Mouse (Mus musculus): ENCODE results near the gene Gm21988. TPM values are rescaled to one million over a fixed set of nuclear protein-coding genes. Genes with fewer than 3 reads are reported as not detected.

The Gm21988 gene
- total and polyA plus RNA-seq, 3 experiments, result 0.98 to 2.6 (median 1.4) TPM

GRCm38 (mm10) chr11:70192157-70192556, 47.5 kb downstream of the Gm21988 start:
- Histone ChIP-seq H3K36me3 (replicated peaks in 1 of 2; ENCODE audit: control insufficient read depth in 1 of 2, insufficient read depth in 1 of 2, low read length in 1 of 2) (no peaks in the 10 kb centered on the region), H3K79me2 (replicated peaks; ENCODE audit: control insufficient read depth, extremely low read depth, insufficient read depth, poor library complexity, severe bottlenecking) (no peaks in the 10 kb centered on the region), H3K9me3 (replicated peaks; ENCODE audit: low read length) (peaks cover 2% of the 10 kb centered on the region), H3K27me3 (replicated peaks) (peaks cover 2% of the 10 kb centered on the region), H3K27ac (ENCODE audit: insufficient read depth, low read depth) (no peak overlapping the region), H3K4me2 (ENCODE audit: insufficient read depth, low read depth, poor library complexity, severe bottlenecking) (no peak overlapping the region), H3K9ac (ENCODE audit: insufficient read depth, low read depth) (no peak overlapping the region), H3K4me1 (ENCODE audit: control insufficient read depth in 1 of 2, insufficient read depth in 2 of 2) (peaks cover 4 to 8% of the 10 kb centered on the region in 2 experiments; a peak in 2 of 4 replicates), H3K4me3 (replicated peaks in 1 of 3; ENCODE audit: low read depth in 2 of 3, low read length in 2 of 3, poor library complexity in 1 of 3) (no peak overlapping the region)
- DNase-seq (ENCODE audit: extremely low read depth), result no peak
- peak; percentile 59; the same call in 1 of the 2 replicates for TF ChIP-seq IRF4 (IDR thresholded peaks at IDR 0.05; ENCODE audit: low read depth, low read length)
- no peak for TF ChIP-seq EP300 (IDR thresholded peaks at IDR 0.05; ENCODE audit: low read length)
- TF ChIP-seq ZNF384 (IDR thresholded peaks at IDR 0.05; ENCODE audit: low read depth, low read length), result peak; percentile 80
- TF ChIP-seq SMC3 (IDR thresholded peaks at IDR 0.05; ENCODE audit: low read depth, low read length), result no peak
- TF ChIP-seq JUND (conservative IDR thresholded peaks at IDR 0.05; ENCODE audit: low read depth, low read length), result peak; percentile 53; the same call in 1 of the 2 replicates
- no peak for TF ChIP-seq POLR2A (IDR thresholded peaks at IDR 0.05; ENCODE audit: low read depth, low read length)
- in situ Hi-C loops (cut with MboI; ENCODE audit: low pct_ligation_motif_present, low pct_unique_long_range_greater_than_20kb, low sequenced_read_pairs), result no loop called here
- dilution Hi-C loops (cut with MboI; ENCODE audit: extremely low pct_ligation_motif_present, extremely low pct_unique_long_range_greater_than_20kb, low sequenced_read_pairs), result no loop called here

DNA sequence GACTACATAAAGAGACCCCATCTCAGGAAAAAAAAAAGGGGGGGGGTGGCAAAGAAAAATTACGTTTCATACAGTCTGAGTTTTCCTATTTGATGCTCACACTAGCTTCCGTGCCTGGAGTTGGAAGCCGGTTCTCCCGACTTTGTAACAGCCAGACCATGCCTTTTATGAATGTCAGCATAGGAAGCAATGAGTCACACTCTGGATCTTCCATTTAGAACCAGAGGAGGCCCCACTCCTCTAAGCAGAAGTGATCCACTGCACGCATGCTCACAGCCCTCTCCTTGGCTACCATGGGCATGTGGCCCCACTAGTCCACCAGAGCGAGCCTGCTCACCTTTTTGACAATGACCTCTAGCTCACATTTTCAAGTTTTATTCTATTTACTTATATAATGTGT, 48.4 kb downstream of the Gm21988 start:
- Histone ChIP-seq H3K27me3 (replicated peaks) (peaks cover 2% of the 10 kb centered on the region), H3K79me2 (replicated peaks; ENCODE audit: control insufficient read depth, extremely low read depth, insufficient read depth, poor library complexity, severe bottlenecking) (no peaks in the 10 kb centered on the region), H3K4me1 (ENCODE audit: control insufficient read depth in 1 of 2, insufficient read depth in 2 of 2) (peaks cover 4 to 8% of the 10 kb centered on the region in 2 experiments; a peak in 2 of 4 replicates), H3K9me3 (replicated peaks; ENCODE audit: low read length) (peaks cover 2% of the 10 kb centered on the region), H3K9ac (ENCODE audit: insufficient read depth, low read depth) (no peak overlapping the region), H3K27ac (ENCODE audit: insufficient read depth, low read depth) (no peak overlapping the region), H3K36me3 (replicated peaks in 1 of 2; ENCODE audit: control insufficient read depth in 1 of 2, insufficient read depth in 1 of 2, low read length in 1 of 2) (no peaks in the 10 kb centered on the region), H3K4me3 (replicated peaks in 1 of 3; ENCODE audit: low read depth in 2 of 3, low read length in 2 of 3, poor library complexity in 1 of 3) (no peak overlapping the region), H3K4me2 (ENCODE audit: insufficient read depth, low read depth, poor library complexity, severe bottlenecking) (no peak overlapping the region)
- peak; percentile 38; the same call in 1 of the 2 replicates for TF ChIP-seq NRF1 (IDR thresholded peaks at IDR 0.05; ENCODE audit: low read depth, low read length)
- no peak for TF ChIP-seq BHLHE40 (IDR thresholded peaks at IDR 0.05; ENCODE audit: low read depth, low read length)
- no peak for TF ChIP-seq USF1 (IDR thresholded peaks at IDR 0.05; ENCODE audit: low read depth, low read length)
- no peak for TF ChIP-seq USF2 (conservative IDR thresholded peaks at IDR 0.05; ENCODE audit: low read depth, low read length)
- DNase-seq (ENCODE audit: extremely low read depth), result no peak
- dilution Hi-C loops (cut with MboI; ENCODE audit: extremely low pct_ligation_motif_present, extremely low pct_unique_long_range_greater_than_20kb, low sequenced_read_pairs), result no loop called here
- in situ Hi-C loops (cut with MboI; ENCODE audit: low pct_ligation_motif_present, low pct_unique_long_range_greater_than_20kb, low sequenced_read_pairs), result no loop called here

- H3K9me3 ChIP-seq (replicated peaks; ENCODE audit: low read length), result no peaks in the 10 kb centered on the region
- in situ Hi-C loops (cut with MboI; ENCODE audit: low pct_ligation_motif_present, low pct_unique_long_range_greater_than_20kb, low sequenced_read_pairs) (no loop called here), dilution Hi-C loops (cut with MboI; ENCODE audit: extremely low pct_ligation_motif_present, extremely low pct_unique_long_range_greater_than_20kb, low sequenced_read_pairs) (no loop called here)
- no peak overlapping the region for H3K4me3 ChIP-seq (replicated peaks in 1 of 3; ENCODE audit: low read depth in 2 of 3, low read length in 2 of 3, poor library complexity in 1 of 3)
- H3K27ac ChIP-seq (ENCODE audit: insufficient read depth, low read depth), result no peak overlapping the region
- peaks cover 2% of the 10 kb centered on the region for H3K27me3 ChIP-seq (replicated peaks)
- no peaks in the 10 kb centered on the region for H3K79me2 ChIP-seq (replicated peaks; ENCODE audit: control insufficient read depth, extremely low read depth, insufficient read depth, poor library complexity, severe bottlenecking)
- peaks cover 4 to 11% of the 10 kb centered on the region in 2 experiments; a peak in 2 of 4 replicates for H3K4me1 ChIP-seq (ENCODE audit: control insufficient read depth in 1 of 2, insufficient read depth in 2 of 2)
- no peak for TF ChIP-seq MXI1 (IDR thresholded peaks at IDR 0.05; ENCODE audit: low read depth, low read length)
- TF ChIP-seq ZNF384 (IDR thresholded peaks at IDR 0.05; ENCODE audit: low read depth, low read length), result no peak
- no peak for TF ChIP-seq USF2 (conservative IDR thresholded peaks at IDR 0.05; ENCODE audit: low read depth, low read length)
- TF ChIP-seq GABPA (IDR thresholded peaks at IDR 0.05; ENCODE audit: insufficient replicate concordance, low read depth, low read length), result no peak
- TF ChIP-seq MAFK (IDR thresholded peaks at IDR 0.05; ENCODE audit: insufficient replicate concordance, low read length), result no peak
- TF ChIP-seq EP300 (IDR thresholded peaks at IDR 0.05; ENCODE audit: low read length), result no peak
- no peak for TF ChIP-seq CHD1 (IDR thresholded peaks at IDR 0.05; ENCODE audit: low read depth, low read length)
- no peak for TF ChIP-seq ZMIZ1 (IDR thresholded peaks at IDR 0.05; ENCODE audit: low read depth, low read length)
- TF ChIP-seq MAZ (IDR thresholded peaks at IDR 0.05; ENCODE audit: low read depth, low read length), result no peak
- TF ChIP-seq IRF4 (IDR thresholded peaks at IDR 0.05; ENCODE audit: low read depth, low read length), result no peak
- TF ChIP-seq CHD2 (IDR thresholded peaks at IDR 0.05; ENCODE audit: low read length), result no peak
- no peak for TF ChIP-seq CTCF (conservative IDR thresholded peaks at IDR 0.05 in 1 of 2, IDR thresholded peaks at IDR 0.05 in 1 of 2; ENCODE audit: low read depth in 2 of 2, low read length in 2 of 2)
- TF ChIP-seq NRF1 (IDR thresholded peaks at IDR 0.05; ENCODE audit: low read depth, low read length), result no peak
- no peak overlapping the region for H3K4me2 ChIP-seq (ENCODE audit: insufficient read depth, low read depth, poor library complexity, severe bottlenecking)
- no peak for DNase-seq (ENCODE audit: extremely low read depth)
- no peak overlapping the region for H3K9ac ChIP-seq (ENCODE audit: insufficient read depth, low read depth)
- H3K36me3 ChIP-seq (replicated peaks in 1 of 2; ENCODE audit: control insufficient read depth in 1 of 2, insufficient read depth in 1 of 2, low read length in 1 of 2), result no peaks in the 10 kb centered on the region
Observed at GRCm38 (mm10) chr11:70189319-70190134, 50.1 kb downstream of the Gm21988 start.
